13 mouse cellular contexts compared by ENCODE assay signal in genomic region chr11:29622030-29622790, GRCm38 (mm10).
A peak's percentile ranks its signal among the peaks of the same experiment; 100 is the strongest.
DNase-seq lines count a peak whose midpoint lies in the region; ATAC-seq lines count a peak whose summit lies in the region.
"Had no signal": no experiment of that assay in that cellular context is flagged by ENCODE, and none has a peak within 500 bp of the region (broad histone marks: within the 10 kb centered on the region; RNA-seq: fewer than 3 reads in every experiment).

No protein-coding gene starts in this region.

- no peak overlapping the region for H3K4me2 ChIP-seq in intestine, embryonic 16.5 days (ENCODE audit: low read depth, low read length)
- H3K4me2 ChIP-seq: kidney, embryonic 15.5 days; lung, embryonic 15.5 days; stomach, embryonic 15.5 days had no signal

- no peak overlapping the region for H3K9ac ChIP-seq in intestine, embryonic 16.5 days (ENCODE audit: low read depth, low read length)
- H3K9ac ChIP-seq: kidney, embryonic 15.5 days; lung, embryonic 15.5 days; stomach, embryonic 15.5 days had no signal

- no peak for ATAC-seq in intestine, embryonic 16.5 days
- ATAC-seq: activated CD4-positive, CD25-positive, alpha-beta regulatory T cell, adult 4 months; inflammation-experienced regulatory T-cells, adult 6 months had no signal

- no peaks in the 10 kb centered on the region for H3K36me3 ChIP-seq in intestine, embryonic 16.5 days (ENCODE audit: control insufficient read depth, insufficient read depth, low read length)
- H3K36me3 ChIP-seq: kidney, embryonic 15.5 days; lung, embryonic 15.5 days; stomach, embryonic 15.5 days had no signal

- no peaks in the 10 kb centered on the region for H3K9me3 ChIP-seq in intestine, embryonic 16.5 days (ENCODE audit: control insufficient read depth, low read length)
- H3K9me3 ChIP-seq: kidney, embryonic 15.5 days; lung, embryonic 15.5 days; stomach, embryonic 15.5 days had no signal

- peak; percentile 68 for DNase-seq in heart, adult 11 months
- no peak for DNase-seq in heart, postnatal 4 days
- peak; percentile 88 for DNase-seq in Muller cell, postnatal 12 days (ENCODE audit: inconsistent ontology term)
- peak; percentile 92 for DNase-seq in brain, adult 2 months (ENCODE audit: low read depth, low spot score)
- peak; percentile 59 to 77 for DNase-seq in layer of hippocampus, adult 8-10 months (ENCODE audit: low spot score in 2 of 2)
- DNase-seq in lung, postnatal 4 days: no peak
- DNase-seq: thymus, postnatal 25 days had no signal

- no peak overlapping the region for H3K27ac ChIP-seq in intestine, embryonic 16.5 days (ENCODE audit: low read length)
- H3K27ac ChIP-seq: kidney, embryonic 15.5 days; lung, embryonic 15.5 days; stomach, embryonic 15.5 days had no signal

- H3K4me1 ChIP-seq in intestine, embryonic 16.5 days (ENCODE audit: control insufficient read depth, insufficient read depth, low read length): no peaks in the 10 kb centered on the region
- H3K4me1 ChIP-seq: kidney, embryonic 15.5 days; lung, embryonic 15.5 days had no signal

- H3K27me3 ChIP-seq in intestine, embryonic 16.5 days (replicated peaks; ENCODE audit: control insufficient read depth, insufficient read depth, low read length): no peaks in the 10 kb centered on the region
- H3K27me3 ChIP-seq: kidney, embryonic 15.5 days; lung, embryonic 15.5 days; stomach, embryonic 15.5 days had no signal

- 66% methylated on average over 5 of the region's 5 CpGs for WGBS in intestine, embryonic 16.5 days

- H3K4me3 ChIP-seq in intestine, embryonic 16.5 days (ENCODE audit: low read length): no peak overlapping the region
- H3K4me3 ChIP-seq: kidney, embryonic 15.5 days; lung, embryonic 15.5 days; stomach, embryonic 15.5 days had no signal

Comparison
In these comparisons a context has a peak if more than half of its experiments do, and no peak if none do; other contexts are left out.
1. DNase-seq: peak in heart, adult 11 months (single experiment), Muller cell, postnatal 12 days (single experiment), brain, adult 2 months (single experiment) and layer of hippocampus, adult 8-10 months (2 of 2); none in heart, postnatal 4 days (single experiment) and lung, postnatal 4 days (0 of 2).